Mouse (Mus musculus): ENCODE measurements around the gene Gm49776.

DNA sequence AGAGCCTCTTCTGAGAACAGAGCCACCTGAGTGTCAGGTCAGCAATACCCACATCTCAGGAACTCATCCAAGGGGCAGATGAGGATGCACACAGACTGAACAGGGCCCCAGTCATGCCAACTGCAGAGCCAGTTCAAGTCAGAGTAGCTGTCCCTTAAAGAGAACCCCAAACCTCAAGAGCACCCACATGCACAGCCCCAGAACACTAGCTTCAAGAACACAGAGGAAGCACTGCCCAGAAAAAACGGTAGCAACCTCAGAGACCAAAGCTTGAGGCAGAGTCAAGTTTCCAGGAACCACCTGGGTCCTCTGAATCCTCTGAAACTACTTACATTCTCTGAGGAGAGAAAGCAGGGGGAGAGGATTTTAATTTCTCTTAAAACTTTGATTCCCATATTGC, 24.7 kb downstream of the Gm49776 start:
- TF ChIP-seq CTCF (IDR thresholded peaks at IDR 0.05; ENCODE audit: low read depth) (no peak), EP300 (optimal IDR thresholded peaks at IDR 0.05) (no peak)

All from stomach, postnatal 0 days (tissue).